Mouse (Mus musculus): ENCODE data around the gene Ptbp2. TPM values are rescaled to one million over a fixed set of nuclear protein-coding genes. Genes with fewer than 3 reads are reported as not detected.

The Ptbp2 gene
- total and polyA plus RNA-seq, 3 experiments = 17.7 to 35.9 (median 29.8) TPM

- H3K4me2 ChIP-seq (ENCODE audit: insufficient read depth, low read depth, poor library complexity, severe bottlenecking) = no peak overlapping the region
- peaks cover 2% of the 10 kb centered on the region for H3K9me3 ChIP-seq (replicated peaks; ENCODE audit: low read length)
- H3K79me2 ChIP-seq (replicated peaks; ENCODE audit: control insufficient read depth, extremely low read depth, insufficient read depth, poor library complexity, severe bottlenecking) = peaks cover 34% of the 10 kb centered on the region
- no peak overlapping the region for H3K9ac ChIP-seq (ENCODE audit: insufficient read depth, low read depth)
- no peak for DNase-seq (ENCODE audit: extremely low read depth)
- no peak overlapping the region for H3K27ac ChIP-seq (ENCODE audit: insufficient read depth, low read depth)
- dilution Hi-C loops (cut with MboI; ENCODE audit: extremely low pct_ligation_motif_present, extremely low pct_unique_long_range_greater_than_20kb, low sequenced_read_pairs) (no loop called here), in situ Hi-C loops (cut with MboI; ENCODE audit: low pct_ligation_motif_present, low pct_unique_long_range_greater_than_20kb, low sequenced_read_pairs) (no loop called here)
- H3K4me3 ChIP-seq (replicated peaks in 1 of 3; ENCODE audit: low read depth in 2 of 3, low read length in 2 of 3, poor library complexity in 1 of 3) = no peak overlapping the region
- TF ChIP-seq GABPA (IDR thresholded peaks at IDR 0.05; ENCODE audit: insufficient replicate concordance, low read depth, low read length) (no peak), MXI1 (IDR thresholded peaks at IDR 0.05; ENCODE audit: low read depth, low read length) (no peak), RAD21 (IDR thresholded peaks at IDR 0.05; ENCODE audit: low read depth, low read length) (no peak), MAFK (IDR thresholded peaks at IDR 0.05; ENCODE audit: insufficient replicate concordance, low read length) (no peak), CHD2 (IDR thresholded peaks at IDR 0.05; ENCODE audit: low read length) (no peak), ETS1 (conservative IDR thresholded peaks at IDR 0.05; ENCODE audit: low read depth, low read length) (no peak), USF2 (conservative IDR thresholded peaks at IDR 0.05; ENCODE audit: low read depth, low read length) (no peak), RCOR1 (conservative IDR thresholded peaks at IDR 0.05; ENCODE audit: low read depth, low read length) (no peak)
- H3K36me3 ChIP-seq (replicated peaks in 1 of 2; ENCODE audit: control insufficient read depth in 1 of 2, insufficient read depth in 1 of 2, low read length in 1 of 2) = peaks cover 15 to 31% of the 10 kb centered on the region in 2 experiments
- no peaks in the 10 kb centered on the region for H3K4me1 ChIP-seq (ENCODE audit: control insufficient read depth in 1 of 2, insufficient read depth in 2 of 2)
- H3K27me3 ChIP-seq (replicated peaks) = no peaks in the 10 kb centered on the region
Measured at GRCm38 (mm10) chr3:119763772-119764171, 20.5 kb downstream of the Ptbp2 start.

- no peak for DNase-seq (ENCODE audit: extremely low read depth)
- in situ Hi-C loops (cut with MboI; ENCODE audit: low pct_ligation_motif_present, low pct_unique_long_range_greater_than_20kb, low sequenced_read_pairs) (no loop called here), dilution Hi-C loops (cut with MboI; ENCODE audit: extremely low pct_ligation_motif_present, extremely low pct_unique_long_range_greater_than_20kb, low sequenced_read_pairs) (no loop called here)
- no peak overlapping the region for H3K9ac ChIP-seq (ENCODE audit: insufficient read depth, low read depth)
- peaks cover 21% of the 10 kb centered on the region for H3K79me2 ChIP-seq (replicated peaks; ENCODE audit: control insufficient read depth, extremely low read depth, insufficient read depth, poor library complexity, severe bottlenecking)
- no peak overlapping the region for H3K27ac ChIP-seq (ENCODE audit: insufficient read depth, low read depth)
- H3K4me2 ChIP-seq (ENCODE audit: insufficient read depth, low read depth, poor library complexity, severe bottlenecking) = no peak overlapping the region
- H3K4me3 ChIP-seq (replicated peaks in 1 of 3; ENCODE audit: low read depth in 2 of 3, low read length in 2 of 3, poor library complexity in 1 of 3) = no peak overlapping the region
- no peaks in the 10 kb centered on the region for H3K4me1 ChIP-seq (ENCODE audit: control insufficient read depth in 1 of 2, insufficient read depth in 2 of 2)
- no peaks in the 10 kb centered on the region for H3K27me3 ChIP-seq (replicated peaks)
- TF ChIP-seq POLR2A (IDR thresholded peaks at IDR 0.05; ENCODE audit: low read depth, low read length) (no peak), MYC (IDR thresholded peaks at IDR 0.05; ENCODE audit: low read depth, low read length) (no peak), USF1 (IDR thresholded peaks at IDR 0.05; ENCODE audit: low read depth, low read length) (no peak), ZMIZ1 (IDR thresholded peaks at IDR 0.05; ENCODE audit: low read depth, low read length) (no peak), PAX5 (IDR thresholded peaks at IDR 0.05; ENCODE audit: low read length) (no peak), CHD1 (IDR thresholded peaks at IDR 0.05; ENCODE audit: low read depth, low read length) (no peak), NRF1 (IDR thresholded peaks at IDR 0.05; ENCODE audit: low read depth, low read length) (no peak), HCFC1 (IDR thresholded peaks at IDR 0.05; ENCODE audit: low read depth, low read length) (no peak), JUN (IDR thresholded peaks at IDR 0.05; ENCODE audit: insufficient read depth, low read depth, low read length) (no peak), RAD21 (IDR thresholded peaks at IDR 0.05; ENCODE audit: low read depth, low read length) (no peak), CTCF (conservative IDR thresholded peaks at IDR 0.05 in 1 of 2, IDR thresholded peaks at IDR 0.05 in 1 of 2; ENCODE audit: low read depth in 2 of 2, low read length in 2 of 2) (no peak), NELFE (IDR thresholded peaks at IDR 0.05; ENCODE audit: low read depth, low read length) (no peak), TBP (conservative IDR thresholded peaks at IDR 0.05; ENCODE audit: low read depth, low read length) (no peak), ELF1 (IDR thresholded peaks at IDR 0.05; ENCODE audit: low read depth, low read length) (no peak), BHLHE40 (IDR thresholded peaks at IDR 0.05; ENCODE audit: low read depth, low read length) (no peak)
- H3K36me3 ChIP-seq (replicated peaks in 1 of 2; ENCODE audit: control insufficient read depth in 1 of 2, insufficient read depth in 1 of 2, low read length in 1 of 2) = peaks cover 10 to 28% of the 10 kb centered on the region in 2 experiments
- no peaks in the 10 kb centered on the region for H3K9me3 ChIP-seq (replicated peaks; ENCODE audit: low read length)
Measured at GRCm38 (mm10) chr3:119761732-119762131, 22.5 kb downstream of the Ptbp2 start.

Measured in CH12.LX (cell line).